Mouse (Mus musculus) brain, embryonic 14.5 days (tissue): Measurements from ENCODE around the gene Dlgap4.

Source experiments
- CTCF ChIP-seq: fragments of 200-500 bp; IDR thresholded peaks from 2 replicates; pipeline ENCODE4 v1.5.1; 2012; ENCODE audit warnings: inconsistent platforms, mild to moderate bottlenecking, moderate library complexity, borderline replicate concordance; ENCODE audit not compliant: insufficient read depth, insufficient read length; ENCODE audit errors: extremely low read depth
- POLR2A ChIP-seq: fragments of 200-500 bp; IDR thresholded peaks from 2 replicates; pipeline ENCODE4 v1.6.1; 2012; ENCODE audit warnings: mild to moderate bottlenecking, inconsistent platforms, borderline replicate concordance; ENCODE audit not compliant: poor library complexity, insufficient read depth, insufficient read length, severe bottlenecking; ENCODE audit errors: extremely low read depth

DNA sequence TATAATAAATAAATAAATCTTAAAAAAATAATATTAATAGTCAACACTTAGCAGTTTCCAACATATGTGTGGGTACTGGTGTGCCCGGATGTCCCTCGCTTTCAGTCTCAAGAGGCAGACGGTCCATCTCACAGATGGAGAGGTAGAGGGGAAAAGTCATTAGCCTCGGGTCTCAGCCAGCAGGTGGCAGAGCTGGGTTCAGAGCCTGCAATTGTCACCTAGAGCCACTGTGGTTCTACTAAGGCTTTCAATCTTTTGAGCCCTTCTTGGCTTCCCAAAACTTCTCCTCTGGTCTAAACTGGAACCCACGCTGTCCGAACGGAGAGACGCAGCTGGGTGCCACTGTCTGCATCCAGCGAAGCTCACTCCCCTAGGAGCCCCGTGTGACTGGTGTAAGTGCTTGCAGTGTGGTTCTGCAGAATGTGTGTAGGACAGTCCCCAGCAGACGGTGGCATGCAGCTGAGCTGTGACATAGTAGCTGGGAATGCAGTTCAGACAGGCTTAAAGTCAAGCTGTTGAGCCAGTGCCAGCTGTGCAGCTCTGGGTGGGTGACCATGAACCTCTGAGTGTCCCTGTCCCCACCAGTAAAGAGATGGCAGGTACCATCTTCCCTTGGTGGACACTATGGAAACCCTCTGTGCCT, 29.2 kb upstream of the Dlgap4 start:
- no peak for TF ChIP-seq POLR2A
- peak; percentile 53; the same call in 1 of the 2 replicates for TF ChIP-seq CTCF
